Mouse (Mus musculus) c-Kit-positive CD71-positive TER-119-positive erythroid progenitor cells, embryonic 14.5 days (primary cell): ENCODE results near the gene Nup210l.
"Not testable (repeated sequence)": the region's sequence is repeated elsewhere in the genome, so short reads cannot be mapped to it uniquely, and the experiment has no call there.

Experiments used
- DNase-seq: peaks from one replicate; pipeline ENCODE4 v3.0.0-alpha.2; 2013; ENCODE audit warnings: low spot score

Gene Nup210l

GRCm38 (mm10) chr3:90222941-90223340 lies 119.0 kb downstream of the Nup210l start:
- DNase-seq: no peak

- no peak for DNase-seq
These were observed 120.4 kb downstream of the Nup210l start for GRCm38 (mm10) chr3:90224331-90224730.

GRCm38 (mm10) chr3:90231075-90231474 lies 127.1 kb downstream of the Nup210l start:
- DNase-seq: no peak

- DNase-seq: peak; percentile 85
These were observed 127.8 kb downstream of the Nup210l start, which contains the start of gene Jtb for GRCm38 (mm10) chr3:90231507-90232333. TSS of gene Jtb (plus strand) at chr3:90231597.

GRCm38 (mm10) chr3:90241251-90241650 lies 137.3 kb downstream of the Nup210l start:
- DNase-seq: no peak

GRCm38 (mm10) chr3:90241669-90242358 lies 137.9 kb downstream of the Nup210l start:
- DNase-seq: no peak

GRCm38 (mm10) chr3:90242984-90243775 lies 139.2 kb downstream of the Nup210l start, which contains the start of gene Creb3l4:
TSS of gene Creb3l4 (minus strand) at chr3:90243512.
- peak; percentile 22 for DNase-seq

- DNase-seq: no peak
These were observed 141.5 kb downstream of the Nup210l start for GRCm38 (mm10) chr3:90245406-90245805.

- no peak for DNase-seq
These were observed 143.7 kb downstream of the Nup210l start for GRCm38 (mm10) chr3:90247630-90247959.

GRCm38 (mm10) chr3:90247960-90248745 lies 144.2 kb downstream of the Nup210l start, which contains the start of gene Slc39a1:
TSS of gene Slc39a1 (plus strand) at chr3:90248172.
- peak; percentile 83 for DNase-seq

- peak; percentile 20 for DNase-seq
These were observed 144.8 kb downstream of the Nup210l start for GRCm38 (mm10) chr3:90248746-90249100.

GRCm38 (mm10) chr3:90250791-90251190 lies 146.9 kb downstream of the Nup210l start:
- no peak for DNase-seq

GRCm38 (mm10) chr3:90251731-90252226 lies 147.8 kb downstream of the Nup210l start:
- not testable (repeated sequence) for DNase-seq

GRCm38 (mm10) chr3:90252659-90253058 lies 148.7 kb downstream of the Nup210l start:
- not testable (repeated sequence) for DNase-seq

- not testable (repeated sequence) for DNase-seq
These were observed 149.2 kb downstream of the Nup210l start for GRCm38 (mm10) chr3:90253174-90253573.

- DNase-seq: peak; percentile 89
These were observed 149.9 kb downstream of the Nup210l start, which contains the start of gene Crtc2 for GRCm38 (mm10) chr3:90253653-90254418. TSS of gene Crtc2 (plus strand) at chr3:90254163.

GRCm38 (mm10) chr3:90254419-90255193 lies 150.7 kb downstream of the Nup210l start:
- peak; percentile 15 for DNase-seq

- no peak for DNase-seq
These were observed 151.2 kb downstream of the Nup210l start for GRCm38 (mm10) chr3:90255194-90255565.

GRCm38 (mm10) chr3:90255784-90256353 lies 151.9 kb downstream of the Nup210l start:
- DNase-seq: no peak
